Mouse (Mus musculus) testis, adult 2 months (tissue): ENCODE measurements at regions not wholly inside any gene's neighbourhood (a gene's known extent, or its start where the extent isn't known, plus 50 kb on each side); places are given as distances from the start of the nearest gene placed in this dataset.

Experiments
- H3K27ac ChIP-seq: fragments of 200-500 bp; 2 replicates; pipeline ENCODE4 v1.5.1; 2012; ENCODE audit warnings: low read depth, low read length; ENCODE audit not compliant: control insufficient read depth, insufficient read depth
- H3K27me3 ChIP-seq: fragments of 200-500 bp; 2 replicates; pipeline ENCODE4 v1.6.1; 2012; ENCODE audit warnings: mild to moderate bottlenecking, low read length, moderate library complexity; ENCODE audit not compliant: control insufficient read depth, insufficient read depth
- H3K36me3 ChIP-seq: fragments of 200-500 bp; 2 replicates; pipeline ENCODE4 v1.6.1; 2012; ENCODE audit warnings: mild to moderate bottlenecking, low read length; ENCODE audit not compliant: control insufficient read depth, insufficient read depth
- H3K4me1 ChIP-seq: fragments of 200-500 bp; 2 replicates; pipeline ENCODE4 v1.6.1; 2012; ENCODE audit warnings: low read length; ENCODE audit not compliant: control insufficient read depth, insufficient read depth
- H3K4me3 ChIP-seq: fragments of 200-500 bp; 2 replicates; pipeline ENCODE4 v1.5.1; 2012; ENCODE audit warnings: low read depth, mild to moderate bottlenecking, low read length, moderate library complexity, mixed read lengths; ENCODE audit not compliant: control insufficient read depth
- CTCF ChIP-seq: fragments of 200-500 bp; IDR thresholded peaks from 2 replicates; pipeline ENCODE4 v1.5.1; 2012; ENCODE audit warnings: low read depth, mild to moderate bottlenecking, inconsistent platforms, low read length, moderate library complexity; ENCODE audit not compliant: control insufficient read depth, insufficient read depth, insufficient replicate concordance
- POLR2A ChIP-seq: fragments of 200-500 bp; IDR thresholded peaks from 2 replicates; pipeline ENCODE4 v1.6.1; 2012; ENCODE audit warnings: low read depth, mild to moderate bottlenecking, inconsistent platforms, low read length, moderate library complexity; ENCODE audit not compliant: control insufficient read depth

DNA sequence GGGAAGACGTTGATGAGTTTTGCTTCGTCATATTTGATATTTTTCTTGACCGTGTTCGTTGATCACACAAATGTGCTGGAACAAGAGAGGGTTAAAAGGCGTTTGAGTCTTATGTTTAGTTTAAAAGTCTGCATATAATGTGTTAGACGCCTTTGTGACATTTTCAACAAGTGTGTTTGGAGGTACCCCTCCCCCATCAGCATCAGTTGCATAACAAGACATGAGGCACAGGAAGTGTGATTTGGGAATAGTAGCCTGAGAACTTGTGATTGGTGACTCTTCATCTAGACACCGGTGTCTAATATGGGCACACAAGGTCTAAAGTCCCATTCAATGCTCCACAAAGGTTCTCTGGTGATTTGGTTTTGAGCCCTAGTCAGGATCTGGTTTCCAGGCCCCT is 76.1 kb upstream of the Arhgap21 start:
- Histone ChIP-seq H3K4me1 (no peaks in the 10 kb centered on the region), H3K36me3 (no peaks in the 10 kb centered on the region), H3K4me3 (no peak overlapping the region), H3K27me3 (no peaks in the 10 kb centered on the region), H3K27ac (no peak overlapping the region)
- no peak for TF ChIP-seq POLR2A
- TF ChIP-seq CTCF, result no peak

DNA sequence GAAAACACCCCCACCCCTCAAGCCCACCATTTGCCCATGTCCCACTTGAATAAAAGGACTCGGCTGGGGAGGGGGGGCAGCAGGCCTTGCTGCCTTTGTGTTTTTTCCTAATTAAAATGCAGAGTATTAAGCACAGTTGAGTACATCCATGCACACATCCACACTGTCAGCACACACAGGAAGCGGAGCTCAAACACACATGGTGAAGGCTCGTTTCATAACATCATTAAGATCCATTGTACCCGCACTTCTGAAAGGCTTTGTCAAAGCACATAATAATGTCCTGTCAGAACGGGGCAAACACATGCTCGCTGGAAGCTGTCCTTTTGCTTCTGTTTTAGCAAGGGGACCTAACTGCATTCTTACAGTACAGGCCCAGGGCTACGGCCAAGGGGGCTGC is 75.3 kb upstream of the Arhgap21 start:
- Histone ChIP-seq H3K27ac (no peak overlapping the region), H3K27me3 (no peaks in the 10 kb centered on the region), H3K4me3 (no peak overlapping the region), H3K36me3 (no peaks in the 10 kb centered on the region), H3K4me1 (no peaks in the 10 kb centered on the region)
- TF ChIP-seq CTCF, result no peak
- no peak for TF ChIP-seq POLR2A

DNA sequence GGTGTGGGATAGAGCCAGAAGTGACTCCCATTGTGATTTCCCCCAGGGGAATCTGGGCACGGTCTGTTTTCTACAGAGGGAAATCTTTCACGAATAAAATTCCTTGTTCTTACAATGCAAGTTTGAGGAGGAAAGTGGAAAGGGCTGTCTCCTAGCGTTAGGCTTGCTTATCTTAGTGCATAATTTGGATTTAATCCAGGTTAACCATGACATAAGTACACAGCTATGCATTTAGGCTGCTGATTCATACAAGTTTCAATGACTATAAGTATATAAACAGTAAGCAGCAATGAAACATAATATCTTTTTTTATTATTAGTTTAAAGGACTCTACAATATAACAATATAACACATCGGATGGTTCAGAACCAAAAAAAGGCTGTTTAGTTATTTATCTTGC is 74.6 kb upstream of the Arhgap21 start:
- TF ChIP-seq POLR2A (no peak), CTCF (no peak)
- Histone ChIP-seq H3K4me1 (no peaks in the 10 kb centered on the region), H3K27me3 (no peaks in the 10 kb centered on the region), H3K4me3 (no peak overlapping the region), H3K36me3 (no peaks in the 10 kb centered on the region), H3K27ac (no peak overlapping the region)

DNA sequence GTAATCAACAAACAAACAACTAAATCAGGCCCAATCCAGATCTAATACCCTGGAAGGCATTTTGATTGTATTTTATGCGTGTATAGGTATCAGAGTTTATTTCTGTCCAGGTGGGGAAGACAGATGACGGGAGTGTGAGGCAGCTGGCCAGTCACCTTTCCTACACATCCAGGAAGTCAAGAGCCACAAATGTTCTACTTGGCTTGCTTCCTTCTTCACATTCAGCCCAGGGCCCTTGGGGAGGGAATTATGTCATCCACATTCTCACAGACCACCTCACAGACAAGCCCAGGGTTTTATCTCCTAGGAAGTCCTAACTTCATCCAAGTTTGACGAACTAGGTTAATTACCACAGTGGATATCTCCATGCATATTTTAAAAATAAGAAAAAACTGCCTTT is 68.9 kb upstream of the Arhgap21 start:
- Histone ChIP-seq H3K27me3 (no peaks in the 10 kb centered on the region), H3K36me3 (no peaks in the 10 kb centered on the region), H3K4me1 (peaks cover 5% of the 10 kb centered on the region; the same call in 1 of the 2 replicates), H3K27ac (peak overlapping the region; percentile 32), H3K4me3 (no peak overlapping the region)
- no peak for TF ChIP-seq POLR2A
- no peak for TF ChIP-seq CTCF

DNA sequence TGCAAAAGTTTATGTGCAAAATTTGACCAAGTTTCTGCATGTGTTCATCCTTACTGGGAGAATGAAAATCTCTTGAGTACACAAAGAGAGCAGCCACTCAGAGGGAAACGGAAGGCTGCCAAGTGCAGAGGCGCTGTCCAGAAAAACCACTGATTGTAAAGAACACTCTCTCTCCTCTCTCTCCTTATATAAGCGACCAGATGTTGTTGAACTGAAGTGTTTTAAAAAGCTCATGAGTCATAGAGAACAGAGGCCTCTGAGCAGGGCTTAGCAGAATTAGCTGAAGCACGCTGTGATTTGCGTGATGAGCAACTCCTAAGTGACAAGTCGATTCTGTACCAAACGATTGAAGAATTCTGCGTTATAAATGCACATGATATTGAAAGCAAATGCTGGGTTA is 68.5 kb upstream of the Arhgap21 start:
- no peak for TF ChIP-seq CTCF
- TF ChIP-seq POLR2A, result no peak
- Histone ChIP-seq H3K4me1 (peaks cover 5% of the 10 kb centered on the region; the same call in 1 of the 2 replicates), H3K27me3 (no peaks in the 10 kb centered on the region), H3K36me3 (no peaks in the 10 kb centered on the region), H3K4me3 (no peak overlapping the region), H3K27ac (peak overlapping the region; percentile 32)

DNA sequence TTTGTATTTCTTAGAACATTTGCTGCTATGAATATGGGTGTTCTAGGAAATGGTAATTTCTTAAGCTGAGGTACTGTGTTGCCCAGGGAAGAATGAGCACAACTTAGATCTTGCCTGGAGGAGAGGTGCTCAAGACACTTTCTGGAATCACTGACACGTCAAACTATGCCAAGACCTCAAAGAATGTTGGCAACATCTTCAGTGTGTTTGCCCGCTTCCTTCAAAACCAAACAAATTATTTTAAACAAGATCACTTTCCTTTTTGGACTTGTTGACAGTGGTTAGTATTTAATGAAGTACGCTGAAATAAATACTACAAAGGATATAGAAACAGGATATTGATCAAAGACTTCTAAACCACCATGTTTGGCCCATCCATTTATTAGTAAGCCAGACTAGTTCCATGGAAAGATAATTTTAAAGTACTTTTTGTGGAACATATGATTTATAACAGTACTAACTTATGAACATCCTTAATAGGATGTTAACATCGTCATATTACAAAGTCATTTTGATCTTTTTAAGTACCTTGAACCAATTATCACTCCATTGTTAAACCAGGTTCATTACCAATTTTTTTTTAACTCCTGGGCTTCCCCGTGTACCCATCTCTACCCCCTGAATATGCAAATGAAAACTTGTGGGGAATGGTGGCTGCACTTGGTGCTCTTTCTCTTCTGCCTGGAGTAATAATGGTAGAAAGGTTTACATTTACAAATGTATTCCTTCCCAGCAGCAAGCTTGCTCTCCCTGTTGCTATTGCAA is 67.4 kb upstream of the Arhgap21 start:
- Histone ChIP-seq H3K27me3 (no peaks in the 10 kb centered on the region), H3K4me3 (no peak overlapping the region), H3K36me3 (no peaks in the 10 kb centered on the region), H3K27ac (no peak overlapping the region), H3K4me1 (peaks cover 5% of the 10 kb centered on the region; the same call in 1 of the 2 replicates)
- no peak for TF ChIP-seq CTCF

DNA sequence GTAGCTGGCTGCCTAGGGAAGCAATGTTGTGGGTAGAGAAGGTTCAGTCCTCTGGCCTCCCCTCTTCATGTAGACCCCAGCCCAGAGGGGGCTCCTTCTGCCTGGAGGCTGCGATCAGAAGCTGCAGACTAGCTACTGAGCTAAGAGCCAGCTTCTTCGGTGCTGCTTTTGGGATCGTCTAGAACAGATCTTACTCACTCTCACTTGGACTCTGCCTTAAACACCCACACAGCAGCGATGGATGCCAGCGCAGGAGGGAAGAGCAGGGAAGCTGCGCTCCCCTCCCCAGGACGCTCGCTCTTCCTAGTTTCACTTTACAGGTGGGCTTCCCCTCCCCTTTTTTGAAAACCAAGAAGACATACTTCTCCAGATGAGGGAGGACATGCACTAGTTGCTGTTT is 66.0 kb upstream of the Arhgap21 start:
- no peak overlapping the region for H3K27ac ChIP-seq
- no peak overlapping the region for H3K4me3 ChIP-seq
- H3K4me1 ChIP-seq, result peaks cover 5% of the 10 kb centered on the region; the same call in 1 of the 2 replicates
- TF ChIP-seq CTCF (no peak), POLR2A (no peak)
- H3K27me3 ChIP-seq, result no peaks in the 10 kb centered on the region
- H3K36me3 ChIP-seq, result no peaks in the 10 kb centered on the region

DNA sequence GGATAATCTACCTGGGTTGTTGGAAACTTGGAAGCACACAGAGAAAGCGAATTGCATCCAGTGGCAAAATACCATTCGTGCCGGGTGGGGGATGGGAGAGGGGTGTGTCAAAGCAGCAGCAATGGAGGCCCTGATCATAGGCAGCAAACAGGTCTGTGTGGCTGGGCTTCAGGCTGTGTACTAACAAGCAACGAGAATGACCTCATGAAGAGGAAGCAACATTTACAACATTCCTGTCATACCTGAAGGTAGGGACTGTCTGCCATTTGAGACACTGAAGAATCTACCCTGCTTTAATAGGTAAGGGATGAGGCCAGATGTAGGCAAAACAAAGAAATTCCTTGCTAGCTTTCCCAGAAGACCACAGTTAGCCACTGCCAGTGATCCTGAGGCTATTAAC is 62.0 kb upstream of the Arhgap21 start:
- Histone ChIP-seq H3K27ac (no peak overlapping the region), H3K4me3 (no peak overlapping the region), H3K36me3 (no peaks in the 10 kb centered on the region), H3K27me3 (no peaks in the 10 kb centered on the region), H3K4me1 (peaks cover 5% of the 10 kb centered on the region; the same call in 1 of the 2 replicates)
- no peak for TF ChIP-seq POLR2A
- TF ChIP-seq CTCF, result no peak
